14 mouse cellular contexts compared by ENCODE assay signal in genomic region chr11:114379411-114379824, GRCm38 (mm10).
A peak's percentile ranks its signal among the peaks of the same experiment; 100 is the strongest.
DNase-seq lines count a peak whose midpoint lies in the region; ATAC-seq lines count a peak whose summit lies in the region.
"Had no signal": no experiment of that assay in that cellular context is flagged by ENCODE, and none has a peak within 500 bp of the region (broad histone marks: within the 10 kb centered on the region; RNA-seq: fewer than 3 reads in every experiment).

No protein-coding gene starts in this region.

- no peak overlapping the region for H3K4me2 ChIP-seq in embryonic facial prominence, embryonic 14.5 days (ENCODE audit: low read depth, low read length)
- no peak overlapping the region for H3K4me2 ChIP-seq in midbrain, embryonic 11.5 days
- H3K4me2 ChIP-seq: heart, embryonic 11.5 days; limb, embryonic 12.5 days; lung, embryonic 14.5 days; midbrain, embryonic 13.5 days; stomach, embryonic 15.5 days had no signal

- no peak overlapping the region for H3K9ac ChIP-seq in embryonic facial prominence, embryonic 14.5 days (ENCODE audit: low read depth, low read length)
- H3K9ac ChIP-seq in midbrain, embryonic 11.5 days (ENCODE audit: low read length) = no peak overlapping the region
- H3K9ac ChIP-seq: limb, embryonic 12.5 days; lung, embryonic 14.5 days; midbrain, embryonic 13.5 days; stomach, embryonic 15.5 days had no signal

- H3K4me3 ChIP-seq in embryonic facial prominence, embryonic 14.5 days (ENCODE audit: low read depth, low read length) = no peak overlapping the region
- H3K4me3 ChIP-seq in embryonic facial prominence, embryonic 10.5 days = no peak overlapping the region
- no peak overlapping the region for H3K4me3 ChIP-seq in midbrain, embryonic 11.5 days (ENCODE audit: low read depth, low read length)
- H3K4me3 ChIP-seq in midbrain, embryonic 10.5 days = no peak overlapping the region
- H3K4me3 ChIP-seq: limb, embryonic 12.5 days; midbrain, embryonic 13.5 days; stomach, embryonic 15.5 days had no signal

- ATAC-seq in embryonic facial prominence, embryonic 14.5 days (ENCODE audit: low read depth) = peak; percentile 9; the same call in 1 of the 2 replicates
- no peak for ATAC-seq in midbrain, embryonic 11.5 days (ENCODE audit: low FRiP score)
- ATAC-seq: midbrain, embryonic 13.5 days had no signal

- peaks cover 8% of the 10 kb centered on the region for H3K4me1 ChIP-seq in embryonic facial prominence, embryonic 14.5 days (ENCODE audit: control insufficient read depth, insufficient read depth, low read length)
- peaks cover 19% of the 10 kb centered on the region for H3K4me1 ChIP-seq in embryonic facial prominence, embryonic 10.5 days
- no peaks in the 10 kb centered on the region for H3K4me1 ChIP-seq in midbrain, embryonic 11.5 days (ENCODE audit: control insufficient read depth, insufficient read depth, low read length)
- H3K4me1 ChIP-seq in midbrain, embryonic 10.5 days = peaks cover 10% of the 10 kb centered on the region

- H3K36me3 ChIP-seq in embryonic facial prominence, embryonic 14.5 days (ENCODE audit: control insufficient read depth, insufficient read depth, low read length) = no peaks in the 10 kb centered on the region
- no peaks in the 10 kb centered on the region for H3K36me3 ChIP-seq in embryonic facial prominence, embryonic 10.5 days (replicated peaks)
- no peaks in the 10 kb centered on the region for H3K36me3 ChIP-seq in midbrain, embryonic 11.5 days (ENCODE audit: control insufficient read depth, insufficient read depth, low read length)
- H3K36me3 ChIP-seq in midbrain, embryonic 10.5 days = no peaks in the 10 kb centered on the region
- H3K36me3 ChIP-seq: limb, embryonic 12.5 days; midbrain, embryonic 13.5 days; stomach, embryonic 15.5 days had no signal

- no peaks in the 10 kb centered on the region for H3K27me3 ChIP-seq in embryonic facial prominence, embryonic 14.5 days (replicated peaks; ENCODE audit: control insufficient read depth, insufficient read depth, low read length)
- no peaks in the 10 kb centered on the region for H3K27me3 ChIP-seq in embryonic facial prominence, embryonic 10.5 days (replicated peaks; ENCODE audit: low read depth, poor library complexity, severe bottlenecking)
- no peaks in the 10 kb centered on the region for H3K27me3 ChIP-seq in midbrain, embryonic 11.5 days (ENCODE audit: control insufficient read depth, insufficient read depth, low read length)
- no peaks in the 10 kb centered on the region for H3K27me3 ChIP-seq in midbrain, embryonic 10.5 days (ENCODE audit: low read depth, poor library complexity, severe bottlenecking)
- H3K27me3 ChIP-seq: limb, embryonic 12.5 days; midbrain, embryonic 13.5 days; stomach, embryonic 15.5 days had no signal

- H3K9me3 ChIP-seq in embryonic facial prominence, embryonic 14.5 days (ENCODE audit: control insufficient read depth, low read length) = no peaks in the 10 kb centered on the region
- no peaks in the 10 kb centered on the region for H3K9me3 ChIP-seq in embryonic facial prominence, embryonic 10.5 days
- H3K9me3 ChIP-seq in midbrain, embryonic 11.5 days (ENCODE audit: control insufficient read depth, low read length) = no peaks in the 10 kb centered on the region
- H3K9me3 ChIP-seq in midbrain, embryonic 10.5 days (replicated peaks) = no peaks in the 10 kb centered on the region
- H3K9me3 ChIP-seq: limb, embryonic 12.5 days; midbrain, embryonic 13.5 days; stomach, embryonic 15.5 days had no signal

- no peak overlapping the region for H3K27ac ChIP-seq in embryonic facial prominence, embryonic 14.5 days (replicated peaks; ENCODE audit: low read depth, low read length)
- no peak overlapping the region for H3K27ac ChIP-seq in embryonic facial prominence, embryonic 10.5 days (replicated peaks)
- no peak overlapping the region for H3K27ac ChIP-seq in midbrain, embryonic 11.5 days (ENCODE audit: low read depth, low read length)
- H3K27ac ChIP-seq in midbrain, embryonic 10.5 days (replicated peaks) = no peak overlapping the region
- H3K27ac ChIP-seq: limb, embryonic 12.5 days; midbrain, embryonic 13.5 days; stomach, embryonic 15.5 days had no signal

- peak; percentile 51 for DNase-seq in embryonic facial prominence, embryonic 14.5 days (ENCODE audit: low spot score)
- DNase-seq in embryonic facial prominence, embryonic 10.5 days (ENCODE audit: low spot score) = no peak
- peak; percentile 64 for DNase-seq in midbrain, embryonic 11.5 days (ENCODE audit: low spot score, missing footprints)
- DNase-seq in midbrain, embryonic 10.5 days (ENCODE audit: low spot score) = no peak
- peak; percentile 27 to 37 for DNase-seq in kidney, adult 8-10 months
- no peak for DNase-seq in MN1 (ENCODE audit: low spot score)
- no peak for DNase-seq in layer of hippocampus, postnatal 36 days
- DNase-seq: layer of hippocampus, adult 9-11 months; lung, embryonic 14.5 days; thymus, postnatal 4 days had no signal

- 48% methylated on average over 8 of the region's 8 CpGs for WGBS in embryonic facial prominence, embryonic 14.5 days
- 73% methylated on average over 8 of the region's 8 CpGs for WGBS in embryonic facial prominence, embryonic 10.5 days
- WGBS in midbrain, embryonic 11.5 days = 78% methylated on average over 8 of the region's 8 CpGs
- 83% methylated on average over 8 of the region's 8 CpGs for WGBS in midbrain, embryonic 10.5 days

Comparison
In these comparisons a context has a peak if more than half of its experiments do, and no peak if none do; other contexts are left out.
1. DNase-seq: peak in embryonic facial prominence, embryonic 14.5 days (single experiment), midbrain, embryonic 11.5 days (single experiment) and kidney, adult 8-10 months (2 of 2); none in embryonic facial prominence, embryonic 10.5 days (single experiment), midbrain, embryonic 10.5 days (single experiment), MN1 (single experiment) and layer of hippocampus, postnatal 36 days (0 of 2).